Mouse (Mus musculus): ENCODE data around the gene Zfp768. TPM values are rescaled to one million over a fixed set of nuclear protein-coding genes. Genes with fewer than 3 reads are reported as not detected.
"Not testable (repeated sequence)": the region's sequence is repeated elsewhere in the genome, so short reads cannot be mapped to it uniquely, and the experiment has no call there.

Gene Zfp768
- polyA plus RNA-seq, 1 experiment: 7.8 TPM

GRCm38 (mm10) chr7:127342888-127343287, 2.5 kb downstream of the Zfp768 start:
- 94% methylated on average over 7 of the region's 7 CpGs for WGBS
- H3K4me1 ChIP-seq (ENCODE audit: control insufficient read depth, insufficient read depth, insufficient read length): no peaks in the 10 kb centered on the region
- no peak for DNase-seq (ENCODE audit: low read depth in 1 of 2, low spot score in 2 of 2)
- no peak for TF ChIP-seq POLR2A (IDR thresholded peaks at IDR 0.05; ENCODE audit: low read depth, low read length)
- no peak for TF ChIP-seq CTCF (IDR thresholded peaks at IDR 0.05; ENCODE audit: extremely low read depth, insufficient read depth, insufficient read length, insufficient replicate concordance)
- H3K4me3 ChIP-seq (ENCODE audit: extremely low read depth, insufficient read depth, insufficient read length): no peak overlapping the region
- H3K36me3 ChIP-seq (ENCODE audit: control insufficient read depth, insufficient read depth, low read length): no peaks in the 10 kb centered on the region
- no peak overlapping the region for H3K27ac ChIP-seq (ENCODE audit: insufficient read depth, low read length)
- no peaks in the 10 kb centered on the region for H3K27me3 ChIP-seq (ENCODE audit: control insufficient read depth, insufficient read depth, low read length)

DNA sequence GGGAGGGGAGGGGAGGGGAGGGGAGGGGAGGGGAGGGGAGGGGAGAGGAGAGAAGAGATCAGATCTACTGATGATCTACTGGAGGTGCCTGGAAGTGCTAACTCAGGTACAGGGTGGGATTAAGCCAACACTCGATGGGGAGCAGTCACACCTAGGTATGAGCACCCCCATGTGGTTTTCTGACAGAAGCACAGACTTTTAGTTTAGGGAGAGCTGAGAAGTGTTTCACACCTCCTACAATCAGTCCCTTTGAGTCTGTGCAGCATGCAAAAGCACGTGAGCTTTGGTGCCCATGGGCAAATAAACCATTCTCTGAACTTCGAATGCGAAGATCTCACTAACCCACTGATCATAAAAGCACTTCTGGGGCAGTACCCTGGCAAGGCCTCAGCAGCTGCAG, 3.1 kb downstream of the Zfp768 start:
- WGBS: 54% methylated on average over 4 of the region's 4 CpGs
- Histone ChIP-seq H3K27me3 (ENCODE audit: control insufficient read depth, insufficient read depth, low read length) (no peaks in the 10 kb centered on the region), H3K36me3 (ENCODE audit: control insufficient read depth, insufficient read depth, low read length) (no peaks in the 10 kb centered on the region), H3K4me3 (ENCODE audit: extremely low read depth, insufficient read depth, insufficient read length) (no peak overlapping the region), H3K4me1 (ENCODE audit: control insufficient read depth, insufficient read depth, insufficient read length) (no peaks in the 10 kb centered on the region), H3K27ac (ENCODE audit: insufficient read depth, low read length) (no peak overlapping the region)
- peak; percentile 12; the same call in 1 of the 2 replicates for TF ChIP-seq CTCF (IDR thresholded peaks at IDR 0.05; ENCODE audit: extremely low read depth, insufficient read depth, insufficient read length, insufficient replicate concordance)
- TF ChIP-seq POLR2A (IDR thresholded peaks at IDR 0.05; ENCODE audit: low read depth, low read length): no peak
- DNase-seq (ENCODE audit: low read depth in 1 of 2, low spot score in 2 of 2): peak in 1 of 2 experiments; percentile 21

DNA sequence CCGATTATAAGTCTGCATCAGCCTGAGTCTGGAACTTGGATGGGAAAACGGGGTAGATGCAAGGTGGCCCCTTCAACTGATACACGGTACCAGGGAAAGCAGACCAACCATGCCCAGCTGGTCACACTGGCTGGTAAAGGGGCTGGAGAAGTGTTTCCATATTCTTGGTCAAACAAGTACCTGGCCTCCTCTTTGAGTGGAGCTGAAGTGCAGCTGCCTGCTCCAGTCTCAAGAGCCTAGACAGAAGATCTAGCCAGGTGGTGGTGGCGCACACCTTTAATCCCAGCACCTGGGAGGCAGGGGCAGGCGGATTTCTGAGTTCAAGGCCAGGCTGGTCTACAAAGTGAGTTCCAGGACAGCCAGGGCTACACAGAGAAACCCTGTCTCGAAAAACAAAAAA, 3.5 kb downstream of the Zfp768 start:
- 88% methylated on average over 6 of the region's 6 CpGs for WGBS
- not testable (repeated sequence) for H3K4me1 ChIP-seq (ENCODE audit: control insufficient read depth, insufficient read depth, insufficient read length); H3K27me3 ChIP-seq (ENCODE audit: control insufficient read depth, insufficient read depth, low read length); DNase-seq (ENCODE audit: low read depth in 1 of 2, low spot score in 2 of 2); H3K36me3 ChIP-seq (ENCODE audit: control insufficient read depth, insufficient read depth, low read length); H3K4me3 ChIP-seq (ENCODE audit: extremely low read depth, insufficient read depth, insufficient read length); H3K27ac ChIP-seq (ENCODE audit: insufficient read depth, low read length)

- 93% methylated on average over 8 of the region's 8 CpGs for WGBS
- TF ChIP-seq CTCF (IDR thresholded peaks at IDR 0.05; ENCODE audit: extremely low read depth, insufficient read depth, insufficient read length, insufficient replicate concordance): no peak
- TF ChIP-seq POLR2A (IDR thresholded peaks at IDR 0.05; ENCODE audit: low read depth, low read length): no peak
- no peak for DNase-seq (ENCODE audit: low read depth in 1 of 2, low spot score in 2 of 2)
- no peak overlapping the region for H3K27ac ChIP-seq (ENCODE audit: insufficient read depth, low read length)
- H3K36me3 ChIP-seq (ENCODE audit: control insufficient read depth, insufficient read depth, low read length): no peaks in the 10 kb centered on the region
- no peak overlapping the region for H3K4me3 ChIP-seq (ENCODE audit: extremely low read depth, insufficient read depth, insufficient read length)
- H3K27me3 ChIP-seq (ENCODE audit: control insufficient read depth, insufficient read depth, low read length): no peaks in the 10 kb centered on the region
- H3K4me1 ChIP-seq (ENCODE audit: control insufficient read depth, insufficient read depth, insufficient read length): no peaks in the 10 kb centered on the region
Measured at GRCm38 (mm10) chr7:127341356-127341755, 4.0 kb downstream of the Zfp768 start.

DNA sequence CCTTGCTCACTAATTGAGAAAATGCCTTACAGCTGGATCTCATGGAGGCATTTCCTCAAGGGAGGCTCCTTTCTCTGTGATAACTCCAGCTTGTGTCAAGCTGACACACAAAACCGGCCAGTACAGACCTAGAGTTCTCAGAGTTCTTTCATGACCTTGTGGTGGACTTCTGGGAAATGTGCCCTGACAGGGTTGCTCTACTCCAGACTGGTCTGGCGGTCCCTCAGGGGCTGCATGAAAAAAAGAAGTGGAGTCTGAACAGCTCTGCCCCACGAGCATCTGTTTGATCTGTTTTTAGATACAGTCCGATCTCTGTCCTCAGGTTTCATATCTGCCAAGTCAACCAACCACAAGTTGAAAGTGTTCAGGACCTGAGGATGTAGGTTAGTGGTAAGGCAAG, 7.8 kb downstream of the Zfp768 start:
- no peaks in the 10 kb centered on the region for H3K27me3 ChIP-seq (ENCODE audit: control insufficient read depth, insufficient read depth, low read length)
- WGBS: 17% methylated on average over 4 of the region's 4 CpGs
- no peak for DNase-seq (ENCODE audit: low read depth in 1 of 2, low spot score in 2 of 2)
- H3K36me3 ChIP-seq (ENCODE audit: control insufficient read depth, insufficient read depth, low read length): peaks cover 10% of the 10 kb centered on the region
- no peak overlapping the region for H3K27ac ChIP-seq (ENCODE audit: insufficient read depth, low read length)
- no peak for TF ChIP-seq POLR2A (IDR thresholded peaks at IDR 0.05; ENCODE audit: low read depth, low read length)
- TF ChIP-seq CTCF (IDR thresholded peaks at IDR 0.05; ENCODE audit: extremely low read depth, insufficient read depth, insufficient read length, insufficient replicate concordance): no peak
- H3K4me1 ChIP-seq (ENCODE audit: control insufficient read depth, insufficient read depth, insufficient read length): no peaks in the 10 kb centered on the region
- H3K4me3 ChIP-seq (ENCODE audit: extremely low read depth, insufficient read depth, insufficient read length): no peak overlapping the region

DNA sequence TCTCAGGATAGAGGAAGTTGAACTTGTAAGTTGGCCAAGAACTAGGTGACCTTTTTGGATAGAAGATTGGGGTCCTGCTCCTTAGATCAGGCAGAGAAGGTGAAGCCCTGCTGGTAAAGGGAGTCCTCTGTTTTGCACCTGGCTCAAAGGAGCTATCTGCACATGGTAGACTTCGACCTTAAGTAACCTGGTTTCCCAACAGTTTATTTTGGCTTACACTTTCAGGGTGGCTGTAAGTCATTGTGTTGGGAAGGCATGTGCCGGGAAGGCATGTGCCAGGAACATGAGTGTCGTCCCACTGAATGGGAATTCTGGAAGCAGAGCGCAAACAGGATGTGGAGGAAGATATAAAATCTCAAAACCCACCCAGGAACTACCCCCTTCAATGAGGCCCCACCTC, 9.8 kb downstream of the Zfp768 start:
- Histone ChIP-seq H3K27ac (ENCODE audit: insufficient read depth, low read length) (no peak overlapping the region), H3K27me3 (ENCODE audit: control insufficient read depth, insufficient read depth, low read length) (no peaks in the 10 kb centered on the region), H3K36me3 (ENCODE audit: control insufficient read depth, insufficient read depth, low read length) (peaks cover 10% of the 10 kb centered on the region), H3K4me3 (ENCODE audit: extremely low read depth, insufficient read depth, insufficient read length) (no peak overlapping the region), H3K4me1 (ENCODE audit: control insufficient read depth, insufficient read depth, insufficient read length) (no peaks in the 10 kb centered on the region)
- 90% methylated on average over 4 of the region's 4 CpGs for WGBS
- TF ChIP-seq POLR2A (IDR thresholded peaks at IDR 0.05; ENCODE audit: low read depth, low read length): no peak
- TF ChIP-seq CTCF (IDR thresholded peaks at IDR 0.05; ENCODE audit: extremely low read depth, insufficient read depth, insufficient read length, insufficient replicate concordance): no peak
- no peak for DNase-seq (ENCODE audit: low read depth in 1 of 2, low spot score in 2 of 2)

GRCm38 (mm10) chr7:127333240-127333639, 12.1 kb downstream of the Zfp768 start:
- no peak for TF ChIP-seq CTCF (IDR thresholded peaks at IDR 0.05; ENCODE audit: extremely low read depth, insufficient read depth, insufficient read length, insufficient replicate concordance)
- Histone ChIP-seq H3K27me3 (ENCODE audit: control insufficient read depth, insufficient read depth, low read length) (no peaks in the 10 kb centered on the region), H3K27ac (ENCODE audit: insufficient read depth, low read length) (no peak overlapping the region), H3K4me1 (ENCODE audit: control insufficient read depth, insufficient read depth, insufficient read length) (no peaks in the 10 kb centered on the region), H3K36me3 (ENCODE audit: control insufficient read depth, insufficient read depth, low read length) (peaks cover 25% of the 10 kb centered on the region), H3K4me3 (ENCODE audit: extremely low read depth, insufficient read depth, insufficient read length) (no peak overlapping the region)
- 91% methylated on average over 6 of the region's 6 CpGs for WGBS
- no peak for DNase-seq (ENCODE audit: low read depth in 1 of 2, low spot score in 2 of 2)

Measured in spleen, adult 2 months (tissue).